Mouse (Mus musculus) retina, embryonic 14.5 days (tissue): ENCODE data around the gene Shisa3.
A peak's percentile ranks its signal among the peaks of the same experiment; 100 is the strongest.

ENCODE experiments used
- DNase-seq: peaks from one replicate; pipeline ENCODE4 v3.0.0-alpha.2; 2015; ENCODE audit warnings: low spot score

The Shisa3 gene

DNA sequence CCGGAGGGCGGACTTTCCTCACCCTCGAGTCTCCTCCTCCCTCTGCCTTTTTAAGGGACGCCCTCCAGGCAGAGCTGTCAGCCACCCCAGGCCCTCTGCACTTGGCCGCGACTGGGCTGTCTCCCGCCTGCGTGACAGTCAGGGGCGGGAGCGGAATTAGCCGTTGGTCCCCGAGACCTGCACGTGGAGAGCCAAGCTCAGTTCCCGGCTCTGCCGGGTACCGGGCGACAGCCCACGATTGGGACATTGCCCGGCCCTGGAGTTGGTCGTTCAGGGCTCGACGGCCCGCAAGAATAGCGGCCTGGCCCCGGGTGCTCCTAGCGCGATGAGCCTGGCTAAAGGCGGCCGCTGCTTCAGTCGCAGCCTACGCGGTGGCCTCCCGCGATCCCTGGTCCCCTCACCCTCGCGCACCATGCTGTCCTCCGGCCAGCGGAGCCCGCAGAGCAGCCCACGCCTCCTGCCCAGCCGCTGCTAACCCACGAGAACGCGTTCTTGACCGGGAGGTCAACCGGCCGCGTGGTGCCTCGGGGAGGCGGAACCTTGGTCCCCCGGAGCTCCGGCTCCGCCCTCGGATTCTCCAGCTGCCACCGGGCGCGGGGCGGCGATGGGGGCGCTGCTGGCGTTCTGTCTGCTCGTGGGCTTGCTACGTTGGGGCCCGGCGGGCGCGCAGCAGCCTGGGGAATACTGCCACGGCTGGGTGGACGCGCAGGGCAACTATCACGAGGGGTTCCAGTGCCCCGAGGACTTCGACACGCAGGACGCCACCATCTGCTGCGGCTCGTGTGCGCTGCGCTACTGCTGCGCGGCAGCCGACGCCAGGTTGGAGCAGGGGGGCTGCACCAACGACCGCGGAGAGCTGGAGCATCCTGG lies at the start of gene Shisa3:
Gene Shisa3, plus strand, starts transcription at position 79 of the 870 bp plus-strand sequence.
- peak; percentile 70 for DNase-seq

DNA sequence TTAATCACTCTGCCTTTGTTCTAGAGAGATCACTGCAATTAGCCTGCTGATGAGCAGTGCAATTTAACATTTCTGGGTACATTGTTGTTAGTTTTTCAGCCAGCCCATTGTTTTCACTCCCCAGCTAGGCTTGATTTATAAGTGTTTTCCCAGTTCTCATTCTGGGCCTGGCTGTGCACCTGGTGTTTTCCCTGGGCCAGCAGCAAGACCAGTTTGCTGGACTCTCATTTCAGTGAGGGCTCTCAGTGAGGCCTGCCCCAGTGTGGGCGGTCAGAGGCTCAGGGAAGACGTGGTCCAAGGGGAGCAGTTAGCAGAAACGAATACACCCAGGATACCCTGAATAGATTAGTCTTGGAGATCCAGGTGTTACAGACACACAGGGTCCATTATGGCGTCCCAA lies 49.0 kb upstream of the Shisa3 start:
- no peak for DNase-seq

DNA sequence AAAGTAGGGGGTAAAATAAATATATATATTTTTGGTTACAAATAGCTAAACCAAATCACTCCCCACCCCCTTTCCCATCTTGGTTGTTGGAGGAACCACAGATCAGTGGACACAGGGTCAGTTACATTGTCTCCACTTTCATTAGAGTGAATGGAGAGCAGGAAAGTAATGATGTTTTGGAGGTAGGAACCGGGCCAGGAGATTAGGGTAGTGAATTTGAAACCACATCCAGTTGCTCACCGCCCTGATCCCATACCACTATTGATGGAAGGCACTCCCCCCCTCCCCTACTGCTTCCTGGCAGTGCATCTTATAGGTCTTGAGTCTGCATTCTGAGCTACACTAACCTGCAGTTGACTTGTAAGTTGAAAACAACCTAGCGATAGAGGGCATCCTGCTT lies 48.6 kb upstream of the Shisa3 start:
- DNase-seq = no peak

DNA sequence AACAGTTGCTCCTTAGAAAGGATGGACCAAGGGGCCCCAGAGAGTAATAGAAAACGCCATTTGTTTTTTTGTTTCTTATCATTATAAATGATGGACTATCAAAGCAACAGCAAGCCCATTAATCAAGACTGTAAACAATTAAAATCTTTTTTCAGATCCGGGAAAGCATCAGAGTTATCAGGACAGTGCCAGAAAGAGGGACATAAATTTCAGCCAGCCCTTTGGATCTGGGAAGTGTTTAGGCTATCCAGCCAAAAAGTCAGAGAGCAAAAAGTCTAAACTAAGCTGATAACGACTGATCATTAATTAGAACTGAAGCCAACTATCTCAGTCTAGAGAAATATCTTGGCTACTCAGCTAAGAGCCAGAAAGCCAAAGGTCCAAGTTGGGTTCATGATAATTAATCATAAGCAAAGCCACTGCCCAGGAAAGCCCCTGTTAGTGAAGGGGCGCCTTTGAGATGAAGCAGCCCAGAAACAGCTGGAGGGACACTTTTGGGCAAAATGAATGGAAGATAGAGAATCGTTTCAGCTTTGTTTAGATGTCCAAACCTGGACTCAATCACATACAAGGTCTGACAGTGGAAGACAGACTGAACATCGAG lies 35.0 kb upstream of the Shisa3 start:
- DNase-seq = no peak

DNA sequence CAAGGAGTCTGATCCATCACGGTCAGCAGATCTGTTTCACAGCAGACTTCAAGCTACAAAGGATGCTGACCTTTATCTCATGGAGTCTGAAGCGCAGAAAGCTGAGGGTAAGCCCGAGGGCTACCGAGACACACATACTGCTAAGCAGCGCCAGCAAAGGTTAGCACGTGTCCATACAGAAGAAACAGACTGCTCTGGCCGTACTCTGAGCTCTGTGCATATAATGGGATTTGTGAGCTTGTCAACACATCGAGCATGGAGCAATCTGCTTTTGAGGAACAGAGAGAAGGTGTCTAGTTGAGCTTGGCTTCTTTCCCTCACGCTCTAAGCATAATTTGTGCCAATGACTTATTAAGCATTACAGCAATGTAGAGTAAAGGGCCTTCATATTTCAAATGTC lies 33.6 kb upstream of the Shisa3 start:
- DNase-seq = no peak

DNA sequence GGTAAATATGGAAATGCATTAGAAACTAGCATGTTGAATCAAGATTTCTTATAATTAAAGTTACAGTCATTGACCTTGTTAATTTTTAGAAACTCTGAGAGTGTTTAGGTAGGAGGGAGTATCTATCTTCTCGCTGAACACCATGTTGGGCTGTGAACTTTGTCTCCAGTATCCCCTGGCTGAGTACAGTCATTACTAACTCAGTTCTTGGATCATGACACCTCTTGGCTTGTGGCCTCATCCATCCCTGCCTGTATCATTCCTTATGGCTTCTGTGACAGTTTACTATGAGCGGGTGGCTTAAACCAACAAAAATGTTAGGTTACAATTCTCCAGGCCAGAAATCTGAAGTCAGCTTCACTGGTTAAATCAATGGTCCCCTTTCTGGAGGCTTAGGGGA lies 32.0 kb upstream of the Shisa3 start:
- no peak for DNase-seq

GRCm38 (mm10) chr5:67579725-67580633 lies 27.7 kb upstream of the Shisa3 start:
- DNase-seq = peak; percentile 44

- no peak for DNase-seq
Observed at GRCm38 (mm10) chr5:67595070-67595469, 12.6 kb upstream of the Shisa3 start.

- no peak for DNase-seq
Observed at GRCm38 (mm10) chr5:67595629-67596028, 12.1 kb upstream of the Shisa3 start.

GRCm38 (mm10) chr5:67599935-67600334 lies 7.7 kb upstream of the Shisa3 start:
- DNase-seq = no peak

- peak; percentile 30 for DNase-seq
Observed at GRCm38 (mm10) chr5:67605951-67606350, 1.7 kb upstream of the Shisa3 start.

DNA sequence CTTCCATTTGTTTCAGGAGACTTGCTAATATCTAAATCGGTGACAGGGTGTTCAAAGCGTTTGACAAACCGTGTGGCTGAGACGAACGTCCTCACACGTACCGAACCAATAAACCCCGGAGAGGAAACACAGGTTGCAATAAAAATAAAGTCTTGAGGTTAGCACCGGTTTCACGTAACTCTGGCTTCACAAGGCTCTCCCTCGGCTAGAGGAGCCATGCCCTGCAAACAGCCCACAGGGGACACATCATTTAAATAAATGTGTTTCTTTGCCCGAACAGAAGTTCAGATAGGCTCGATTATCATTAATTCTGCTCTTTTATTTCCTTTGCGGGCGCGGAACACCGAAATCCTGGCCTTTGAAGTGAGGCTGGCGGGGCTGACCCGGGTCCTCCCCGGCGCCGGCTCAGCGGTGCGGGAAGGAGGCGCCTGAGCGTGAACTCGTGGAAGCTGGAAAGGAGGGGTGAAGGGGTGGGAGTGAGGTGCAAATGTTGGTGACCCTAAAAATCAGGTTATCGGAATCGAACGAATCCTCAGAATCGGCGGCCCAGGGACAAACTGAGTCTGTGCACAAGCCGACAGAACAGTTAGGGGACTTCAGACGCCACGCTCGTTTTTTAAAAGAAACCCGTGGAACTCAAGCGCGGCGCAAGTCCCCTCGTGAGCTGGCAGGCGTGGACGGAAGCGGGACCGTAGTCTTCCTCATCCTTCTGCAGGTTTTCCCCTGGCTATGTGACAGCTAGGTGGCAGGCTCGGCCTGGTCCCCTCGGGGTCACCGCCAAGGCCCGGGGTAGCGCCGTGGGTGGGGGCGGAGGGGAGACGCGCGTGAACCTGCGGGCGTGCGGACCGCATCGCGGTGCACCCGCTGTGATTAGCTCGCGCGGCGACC lies 522 bp upstream of the Shisa3 start:
- DNase-seq = peak; percentile 64

- DNase-seq = no peak
Observed at GRCm38 (mm10) chr5:67608674-67609519, 1.2 kb downstream of the Shisa3 start.

- no peak for DNase-seq
Observed at GRCm38 (mm10) chr5:67609520-67609837, 1.8 kb downstream of the Shisa3 start.

- no peak for DNase-seq
Observed at GRCm38 (mm10) chr5:67621230-67621629, 13.5 kb downstream of the Shisa3 start.

DNA sequence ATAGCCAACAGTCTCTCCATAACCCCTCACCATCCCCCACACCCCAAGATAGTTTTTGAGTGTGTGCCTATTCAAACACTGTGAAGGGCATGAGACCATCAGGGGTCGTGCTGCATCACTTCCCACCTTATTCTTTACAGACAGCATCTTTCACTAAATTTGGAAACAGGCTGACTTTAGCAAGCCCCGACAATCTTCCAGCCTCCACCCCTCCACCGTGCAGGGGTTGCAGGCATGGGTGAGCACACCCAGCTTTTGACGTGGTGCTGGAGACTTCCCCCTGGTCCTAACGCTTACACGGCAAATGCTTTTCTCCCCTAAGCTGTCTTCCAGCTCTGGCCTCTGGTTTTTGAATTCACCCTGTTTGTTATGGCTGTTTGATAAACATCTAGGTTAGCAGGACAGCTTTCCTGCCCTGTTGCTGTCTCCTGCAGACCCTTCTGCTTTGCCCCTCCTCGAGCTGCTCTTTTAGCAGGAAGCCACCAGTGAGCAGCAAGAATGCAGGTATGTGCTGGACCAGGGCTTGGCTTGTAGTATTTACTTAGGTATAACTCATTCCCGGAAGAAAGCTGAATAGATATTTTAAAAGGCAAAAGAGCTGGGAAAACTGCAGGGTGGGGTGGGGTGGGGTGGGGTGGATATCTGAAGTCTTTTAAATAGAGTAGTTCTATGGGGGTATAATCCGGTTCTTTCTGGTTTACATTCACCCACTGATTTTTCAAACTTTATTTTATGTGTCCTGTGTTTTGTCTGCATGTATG lies 20.7 kb downstream of the Shisa3 start:
- DNase-seq = no peak

- no peak for DNase-seq
Observed at GRCm38 (mm10) chr5:67629440-67629839, 21.8 kb downstream of the Shisa3 start.

GRCm38 (mm10) chr5:67629861-67630260 lies 22.2 kb downstream of the Shisa3 start:
- DNase-seq = no peak

DNA sequence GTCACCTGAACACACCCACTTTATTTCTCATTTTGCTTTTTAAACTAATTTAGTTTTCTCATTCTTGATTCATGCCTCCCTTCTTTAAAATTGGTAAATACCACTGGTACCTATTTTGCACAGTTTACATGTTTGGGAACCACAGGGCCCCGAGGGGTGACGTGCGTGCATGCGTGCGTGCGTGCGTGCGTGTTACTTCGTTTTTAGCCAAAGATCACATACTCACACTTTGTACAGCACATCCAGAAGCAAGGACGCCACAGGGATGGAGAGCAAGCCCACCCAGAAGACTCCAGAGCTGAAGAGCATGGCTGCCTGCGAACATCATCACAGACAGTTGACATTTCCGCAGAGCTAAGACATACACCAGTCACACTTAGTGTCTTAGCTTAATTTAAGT lies 23.6 kb downstream of the Shisa3 start:
- no peak for DNase-seq
